Mouse (Mus musculus): Measurements from ENCODE around the gene Lyrm7. TPM values are rescaled to one million over a fixed set of nuclear protein-coding genes. Genes with fewer than 3 reads are reported as not detected.
"Not testable (repeated sequence)": the region's sequence is repeated elsewhere in the genome, so short reads cannot be mapped to it uniquely, and the experiment has no call there.

Lyrm7 gene
- 10 to 100 TPM; 21.2 to 24.5 TPM for total RNA-seq (2021)
- long read RNA-seq, transcript Lyrm7-205 (5 exons, 3,431 nt): major isoform, 12 of 22 reads
- long read RNA-seq, partial matches to known transcripts: 2 of 22 reads
- long read RNA-seq, other reads (novel, unspliced or antisense): 8 of 22 reads

DNA sequence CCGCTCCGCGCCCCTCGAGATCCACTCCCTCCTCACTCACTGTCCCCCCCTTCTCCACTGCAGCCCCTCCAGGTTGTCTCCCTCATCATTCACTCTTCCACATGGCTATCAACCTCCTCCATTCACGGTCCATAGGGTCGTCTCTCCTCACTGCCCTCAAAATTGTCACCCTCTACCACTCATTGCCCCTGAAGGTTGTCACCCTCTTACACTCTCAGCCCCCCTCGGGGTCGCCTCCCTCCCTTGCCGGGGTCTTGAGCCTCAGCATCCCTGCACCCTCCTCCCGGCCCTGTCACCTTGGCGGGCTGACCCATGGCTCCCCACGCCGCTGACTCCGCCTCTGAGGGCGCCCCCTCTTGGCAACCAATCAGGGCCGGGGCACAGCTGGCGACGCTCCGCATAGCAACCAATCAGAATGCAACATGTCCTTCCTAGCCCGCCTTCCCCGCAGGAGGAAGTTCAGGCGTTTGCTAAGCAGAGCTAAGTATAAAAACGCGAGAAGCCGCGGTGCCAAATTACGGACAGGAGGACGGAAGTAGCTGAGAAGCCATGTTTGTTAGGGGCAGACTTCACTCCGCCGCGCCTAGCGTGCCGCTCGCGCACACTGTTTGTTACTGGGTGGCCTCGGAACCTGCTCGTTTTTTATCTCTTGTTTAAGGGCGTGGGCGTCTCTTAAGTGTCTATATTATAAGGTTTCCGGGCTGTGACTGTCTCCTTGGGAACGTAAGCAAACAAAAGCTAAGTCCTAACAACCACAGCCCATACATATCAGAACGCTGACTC, at the start of gene Lyrm7:
TSS of gene Lyrm7 (minus strand) at position 661 of the 783 bp plus-strand sequence.
- DNase-seq (ENCODE audit: low spot score in 2 of 2): peak; percentile 97 to 98

DNA sequence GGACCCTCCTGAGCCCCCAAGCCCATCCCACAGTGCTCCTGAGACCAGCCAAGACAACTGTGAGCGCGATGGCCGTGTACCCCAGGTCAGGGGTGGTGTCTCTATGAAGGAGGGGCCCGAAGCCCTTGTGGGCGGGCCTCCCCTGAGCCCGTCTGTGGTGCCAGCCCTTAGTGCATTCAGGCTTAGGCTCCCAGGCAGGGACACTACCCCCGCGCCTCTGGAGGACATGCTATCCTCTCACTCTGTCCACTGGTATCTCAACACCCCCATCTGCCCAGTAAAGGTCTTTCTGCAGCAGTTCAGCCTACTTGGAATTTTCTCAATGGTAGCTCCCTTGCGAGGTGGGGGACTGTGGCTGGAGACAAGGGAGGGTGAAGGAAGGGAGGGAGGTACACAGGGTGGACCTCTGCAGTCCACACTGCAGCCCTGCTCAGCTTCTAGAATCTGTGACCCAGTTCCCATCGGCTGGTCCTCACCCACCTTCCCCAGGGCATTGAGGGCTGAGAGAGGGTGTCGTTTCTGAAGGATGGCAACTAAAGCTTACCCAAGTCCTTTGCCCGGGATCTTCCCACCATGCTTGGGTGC, 49.5 kb upstream of the Lyrm7 start:
- DNase-seq (ENCODE audit: low spot score in 2 of 2): no peak

DNA sequence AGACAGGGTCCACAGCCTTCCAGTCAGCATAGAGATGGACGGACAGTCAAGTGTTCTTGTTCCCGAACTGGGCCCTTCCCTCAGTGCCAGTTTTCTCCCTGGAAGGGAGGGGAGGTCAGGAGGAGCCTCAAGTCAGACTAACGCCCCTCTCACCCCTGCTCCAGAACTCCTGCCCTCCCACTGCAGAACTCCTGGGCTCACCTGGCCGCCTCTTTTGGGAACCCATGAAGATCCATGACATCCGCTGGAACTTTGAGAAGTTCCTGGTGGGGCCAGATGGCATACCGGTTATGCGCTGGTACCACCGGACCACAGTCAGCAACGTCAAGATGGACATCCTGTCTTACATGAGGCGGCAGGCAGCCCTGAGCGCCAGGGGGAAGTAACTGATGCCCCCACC, 48.6 kb upstream of the Lyrm7 start:
- DNase-seq (ENCODE audit: low spot score in 2 of 2): no peak

DNA sequence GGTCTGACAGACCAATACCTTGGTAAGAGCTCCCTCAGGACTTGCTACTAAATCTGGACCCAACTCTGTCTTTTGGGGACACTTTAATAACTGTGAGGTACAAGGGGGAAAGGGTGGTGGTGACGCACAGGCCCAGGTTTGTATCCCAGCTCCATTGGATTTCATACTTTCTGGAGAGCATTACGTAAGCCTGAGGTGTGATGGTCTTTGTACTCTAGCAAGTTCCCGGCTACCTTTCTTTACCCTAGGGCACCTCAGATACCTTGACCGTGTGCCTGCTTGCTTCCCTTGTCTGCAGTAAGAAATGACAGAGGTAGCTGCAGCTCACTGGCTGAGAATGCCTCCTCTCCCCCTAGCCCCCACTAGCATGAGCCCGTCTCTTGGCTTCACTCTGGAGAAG, 46.5 kb upstream of the Lyrm7 start:
- DNase-seq (ENCODE audit: low spot score in 2 of 2): no peak

DNA sequence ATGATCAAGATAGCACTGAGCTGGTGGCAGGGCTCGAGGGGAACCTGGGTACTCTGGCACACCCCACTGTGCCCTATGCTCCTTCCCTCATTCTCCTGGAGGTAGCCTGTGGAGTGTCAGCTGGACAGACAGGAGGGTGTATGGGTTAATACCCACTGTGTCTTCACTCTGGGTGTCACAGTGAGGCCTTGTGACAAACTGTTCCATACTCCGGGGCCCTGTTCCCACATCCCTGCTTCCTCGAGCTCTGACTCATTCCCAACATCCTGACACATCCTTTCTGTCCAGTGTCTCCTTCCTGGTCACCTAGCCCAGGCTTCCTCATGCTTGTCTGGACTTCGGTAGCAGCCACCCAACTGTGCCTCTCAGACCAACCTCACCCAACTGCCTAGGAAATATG, 45.8 kb upstream of the Lyrm7 start:
- DNase-seq (ENCODE audit: low spot score in 2 of 2): no peak

DNA sequence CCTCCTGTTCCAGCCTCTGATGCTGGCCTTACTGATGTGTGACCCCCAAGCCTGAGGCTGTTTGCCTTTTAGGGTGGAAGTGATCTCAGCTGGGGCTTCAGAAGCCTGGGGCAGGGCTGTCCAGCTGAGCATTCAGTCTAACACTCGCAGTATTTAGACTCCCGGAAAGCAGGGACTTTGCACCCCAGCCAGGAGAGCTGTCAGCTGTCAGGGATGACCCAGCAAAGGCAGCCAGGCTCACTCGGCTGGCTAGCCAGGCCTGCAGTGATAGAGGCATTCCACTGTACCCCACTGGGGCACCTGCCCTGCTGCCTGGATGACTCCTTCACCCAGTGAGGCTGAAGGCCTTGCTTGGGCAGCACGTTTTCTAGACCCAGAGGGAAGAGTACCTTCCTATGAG, 45.2 kb upstream of the Lyrm7 start:
- DNase-seq (ENCODE audit: low spot score in 2 of 2): no peak

DNA sequence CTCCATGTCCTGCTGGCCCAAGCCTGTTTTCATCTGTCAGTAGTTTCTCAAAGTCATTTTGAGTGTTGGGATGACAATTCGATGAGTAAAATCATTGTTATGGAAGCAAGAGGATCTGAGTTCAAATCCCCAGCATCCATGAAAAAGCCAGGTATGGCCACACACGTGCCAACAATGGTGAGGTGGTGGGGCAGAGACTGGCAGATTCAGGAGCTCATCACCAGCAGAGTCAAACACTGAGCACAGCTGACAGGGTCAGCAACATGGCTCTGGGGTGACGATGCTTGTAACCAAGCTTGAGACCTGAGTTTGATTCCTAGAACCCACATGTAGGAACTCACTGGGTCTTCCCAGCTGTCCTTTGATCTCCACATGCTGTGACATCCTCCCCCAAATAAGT, 44.4 kb upstream of the Lyrm7 start:
- no peak for DNase-seq (ENCODE audit: low spot score in 2 of 2)

DNA sequence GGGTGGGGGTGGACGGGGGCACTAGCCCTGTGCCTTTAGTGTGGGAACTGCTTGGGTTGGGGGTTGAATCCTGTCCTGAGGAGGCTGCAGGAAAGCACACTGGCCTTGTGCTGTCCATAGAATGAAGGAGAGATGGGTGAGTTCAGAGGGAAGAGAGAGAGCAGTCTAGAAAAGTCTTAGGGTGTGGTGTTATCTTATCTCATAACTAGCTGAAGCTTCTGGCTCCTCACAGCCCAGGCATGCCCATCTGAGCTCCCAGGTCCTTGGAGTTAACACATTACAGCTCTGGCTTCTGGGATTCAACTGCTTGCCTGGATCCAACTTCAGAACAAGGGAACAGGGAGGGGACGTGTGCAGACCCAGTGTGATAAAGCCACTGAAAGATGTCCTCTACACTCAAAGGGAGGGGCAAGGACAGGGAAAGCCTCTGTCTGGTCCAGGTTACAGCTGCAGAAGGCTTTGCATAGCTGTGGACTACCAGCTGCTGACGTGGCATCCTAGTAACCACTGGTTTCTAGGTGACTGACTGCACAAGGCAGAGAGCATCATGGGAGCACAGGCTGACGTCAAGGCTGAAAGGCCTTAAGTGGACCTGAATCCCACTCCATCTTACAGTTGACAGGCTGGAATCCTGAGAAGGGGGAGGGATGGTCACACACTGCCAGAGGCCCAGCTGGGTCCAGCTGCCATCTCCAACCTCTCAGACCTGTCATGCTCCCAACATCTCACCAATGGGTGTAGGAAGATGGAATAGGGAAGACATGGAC, 43.4 kb upstream of the Lyrm7 start:
- no peak for DNase-seq (ENCODE audit: low spot score in 2 of 2)

DNA sequence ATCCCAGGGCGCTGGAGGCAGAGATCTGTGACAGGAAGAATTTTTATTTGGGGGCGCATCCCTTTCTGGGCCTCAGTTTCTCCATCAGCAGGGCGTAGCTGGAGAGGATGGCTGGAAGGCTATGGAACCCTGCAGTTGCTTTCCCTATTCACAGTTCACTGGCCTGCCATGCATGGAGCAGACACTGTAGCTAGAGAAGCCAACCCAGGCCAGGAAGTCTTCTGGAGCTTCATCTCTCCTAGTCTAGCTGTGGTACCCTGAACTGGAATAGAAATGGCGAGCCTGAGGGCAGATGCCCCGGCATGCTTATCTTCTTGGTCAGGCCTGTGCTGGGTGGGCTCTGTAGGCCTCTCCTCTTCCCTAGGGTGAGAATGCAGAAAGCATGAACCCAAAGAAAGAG, 42.6 kb upstream of the Lyrm7 start:
- no peak for DNase-seq (ENCODE audit: low spot score in 2 of 2)

DNA sequence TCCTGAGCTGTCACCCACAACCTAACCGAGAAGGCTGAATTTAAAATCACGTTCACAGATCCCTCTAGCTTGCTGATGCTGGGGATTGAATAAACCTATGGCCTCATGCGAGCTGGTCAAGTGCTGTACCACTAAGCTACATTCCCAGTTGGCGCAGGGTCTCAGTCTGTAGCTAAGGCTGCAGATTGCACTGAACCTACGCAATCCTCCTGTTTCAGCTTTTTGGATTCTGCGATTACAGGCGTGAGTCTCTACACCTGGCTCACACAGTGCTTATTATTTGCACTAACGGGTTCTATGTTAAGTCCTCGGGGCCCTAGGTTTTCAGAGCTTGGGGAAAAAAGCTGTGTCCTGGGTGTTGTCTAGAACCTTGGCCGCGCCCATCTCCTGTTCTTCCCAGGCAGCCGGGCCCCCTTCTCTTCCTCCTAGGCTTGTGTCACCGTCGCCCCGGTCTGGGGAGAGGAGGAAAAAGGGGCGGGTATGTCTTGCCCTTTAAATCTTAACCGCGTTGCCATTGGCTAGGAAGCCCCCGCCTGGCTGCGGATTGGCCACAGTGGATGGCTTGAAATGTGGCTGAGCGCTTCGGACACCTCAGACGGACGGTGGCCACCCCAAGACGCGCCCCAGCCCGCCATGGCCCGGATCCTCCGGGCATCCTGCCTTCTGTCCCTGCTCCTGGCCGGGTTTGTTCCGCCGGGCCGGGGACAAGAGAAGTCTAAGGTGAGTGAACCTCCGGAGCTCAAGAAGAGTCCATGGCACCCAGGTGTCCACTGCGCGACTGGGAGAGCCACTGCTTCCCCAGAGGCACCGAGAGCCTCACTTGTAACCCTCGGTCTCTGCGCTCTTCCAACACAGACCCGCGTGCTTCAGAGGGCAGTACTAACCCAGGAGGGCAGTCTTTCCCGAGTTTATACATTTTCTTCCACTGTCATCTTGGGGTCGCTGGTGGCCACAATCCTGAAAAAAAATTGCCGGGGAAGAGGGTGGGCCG, 41.9 kb upstream of the Lyrm7 start, which contains the start of gene Gpx3:
TSS of gene Gpx3 (plus strand) at position 121 of the 991 bp plus-strand sequence.
- DNase-seq (ENCODE audit: low spot score in 2 of 2): peak; percentile 47 to 57

DNA sequence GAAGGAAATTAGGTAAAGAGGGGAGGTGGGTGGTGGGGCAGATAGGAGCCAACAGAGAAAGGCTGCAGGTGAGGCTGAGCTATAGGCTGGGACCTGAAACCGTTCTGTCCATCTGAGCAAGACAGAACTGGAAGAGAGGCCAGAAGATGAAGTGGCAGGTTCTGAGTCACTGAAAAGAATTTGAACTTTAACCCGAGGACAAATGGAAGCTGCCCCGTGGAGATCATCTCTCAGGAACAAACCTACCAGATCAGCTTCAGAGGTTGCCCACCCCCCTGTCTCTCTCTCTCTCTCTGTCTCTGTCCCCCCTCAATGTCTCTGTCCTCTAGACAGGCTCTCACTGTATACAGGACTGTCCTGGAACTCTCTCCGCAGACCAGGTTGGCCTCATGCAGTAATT, 38.9 kb upstream of the Lyrm7 start:
- DNase-seq (ENCODE audit: low spot score in 2 of 2): no peak

DNA sequence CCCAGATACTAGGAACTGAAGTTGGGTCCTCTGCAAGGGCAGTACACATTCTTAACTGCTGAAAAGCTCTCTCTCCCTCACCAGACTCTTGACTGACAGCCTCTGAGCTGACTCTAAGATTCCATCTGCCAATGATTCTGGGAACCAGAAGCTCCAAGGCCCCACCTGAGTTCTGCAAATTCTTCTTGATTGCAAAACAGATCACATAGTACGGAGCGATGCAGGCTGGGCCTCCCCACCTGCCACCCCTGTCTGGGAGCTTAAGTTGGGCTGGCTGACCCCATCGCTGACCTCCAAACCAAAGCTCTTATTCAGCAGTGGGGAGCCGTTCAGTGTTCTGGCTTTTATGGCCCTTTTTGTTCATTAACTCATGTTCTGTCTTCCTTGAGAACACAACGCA, 36.8 kb upstream of the Lyrm7 start:
- no peak for DNase-seq (ENCODE audit: low spot score in 2 of 2)

DNA sequence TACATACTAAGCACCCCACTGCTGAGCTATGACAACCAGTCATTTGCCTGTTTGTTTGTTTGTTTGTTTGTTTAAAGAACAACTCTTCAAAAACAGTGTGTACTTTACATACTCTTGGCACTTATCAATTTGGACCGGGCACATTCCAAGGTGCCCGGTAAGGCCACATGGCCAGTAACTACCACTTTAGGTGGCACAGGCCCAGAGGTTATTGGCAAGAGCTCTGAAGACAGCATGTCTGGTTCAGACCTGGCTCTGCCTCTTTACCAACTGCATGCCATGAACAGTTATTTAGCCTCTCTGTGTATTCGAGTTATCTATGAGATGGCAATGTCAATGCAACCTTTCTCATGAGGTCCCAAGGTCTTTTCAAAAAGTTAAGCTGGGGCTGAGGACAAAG, 35.9 kb upstream of the Lyrm7 start:
- not testable (repeated sequence) for DNase-seq (ENCODE audit: low spot score in 2 of 2)

DNA sequence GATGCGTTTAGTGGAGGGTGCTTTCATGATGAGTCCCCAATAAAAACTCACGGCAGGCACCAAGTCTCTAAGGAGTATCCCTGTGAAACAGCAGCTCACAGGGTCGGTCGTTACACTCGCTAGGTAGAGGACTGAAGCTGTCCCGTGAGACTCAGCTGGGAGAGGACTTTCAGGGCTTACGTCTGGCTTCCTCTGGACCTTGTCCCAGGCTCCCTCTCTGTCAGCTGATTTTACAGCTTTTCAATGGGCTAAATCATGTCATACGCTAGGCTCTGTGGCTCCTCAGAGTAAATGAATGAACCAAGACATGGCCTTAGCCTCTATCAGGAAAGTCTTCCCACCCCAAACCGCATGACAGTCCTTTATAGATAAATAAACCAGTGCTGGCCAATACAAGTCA, 33.9 kb upstream of the Lyrm7 start:
- DNase-seq (ENCODE audit: low spot score in 2 of 2): no peak

DNA sequence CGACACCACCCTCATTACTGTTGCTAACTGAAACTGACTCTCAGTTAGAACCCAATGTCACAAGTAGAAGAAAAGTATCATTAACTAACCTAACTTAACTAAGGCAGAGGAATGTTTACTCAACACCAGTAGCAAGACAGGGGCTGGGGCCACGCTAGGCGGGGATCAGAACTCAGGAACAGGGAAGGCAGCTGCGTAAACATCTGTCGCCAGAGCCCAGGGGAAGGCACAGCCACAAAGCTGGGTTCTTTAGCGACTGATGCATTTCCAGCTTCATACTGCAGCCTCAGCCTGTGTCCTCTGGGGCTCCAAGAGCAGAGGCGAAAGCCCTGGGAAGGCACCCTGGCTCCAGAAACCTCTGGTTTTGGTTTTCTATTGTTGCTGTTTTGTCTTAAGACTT, 31.4 kb upstream of the Lyrm7 start:
- no peak for DNase-seq (ENCODE audit: low spot score in 2 of 2)

DNA sequence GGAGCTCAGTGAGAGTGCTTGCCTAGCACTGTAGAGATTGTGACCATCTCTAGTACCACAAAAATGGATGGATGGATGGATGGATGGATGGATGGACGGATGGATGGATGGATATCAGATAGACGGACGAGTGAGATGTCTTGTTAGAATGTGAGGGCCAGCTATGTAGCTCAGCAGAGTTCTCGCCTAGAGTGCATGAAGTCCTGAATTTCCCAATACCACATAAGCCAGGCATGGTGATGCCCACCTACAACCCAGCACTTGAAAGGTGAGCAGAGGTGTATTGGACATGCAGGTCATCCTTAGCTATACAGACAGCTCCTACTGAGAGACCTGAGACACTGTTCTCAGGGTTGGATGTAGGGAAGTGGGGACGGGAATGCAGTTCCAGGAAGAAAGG, 30.6 kb upstream of the Lyrm7 start:
- no peak for DNase-seq (ENCODE audit: low spot score in 2 of 2)

DNA sequence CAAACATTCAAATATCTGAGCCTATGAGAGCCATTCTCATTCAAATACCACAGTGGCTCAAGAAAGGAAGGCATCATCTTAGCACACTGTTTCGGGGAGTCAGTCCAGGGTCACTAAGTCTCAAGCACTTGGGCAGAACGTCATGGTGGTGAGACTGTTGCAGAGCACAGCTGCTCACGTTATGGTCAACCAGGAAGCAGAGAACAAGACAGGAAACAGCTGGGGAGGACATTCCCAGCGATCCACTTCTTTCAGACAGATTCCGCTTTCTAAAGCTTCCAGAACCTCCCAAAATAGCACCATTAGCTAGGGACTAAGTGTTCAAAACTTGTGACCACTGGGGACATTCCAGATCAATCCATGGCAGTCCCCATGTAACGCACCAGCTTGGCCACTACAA, 27.2 kb upstream of the Lyrm7 start:
- no peak for DNase-seq (ENCODE audit: low spot score in 2 of 2)

DNA sequence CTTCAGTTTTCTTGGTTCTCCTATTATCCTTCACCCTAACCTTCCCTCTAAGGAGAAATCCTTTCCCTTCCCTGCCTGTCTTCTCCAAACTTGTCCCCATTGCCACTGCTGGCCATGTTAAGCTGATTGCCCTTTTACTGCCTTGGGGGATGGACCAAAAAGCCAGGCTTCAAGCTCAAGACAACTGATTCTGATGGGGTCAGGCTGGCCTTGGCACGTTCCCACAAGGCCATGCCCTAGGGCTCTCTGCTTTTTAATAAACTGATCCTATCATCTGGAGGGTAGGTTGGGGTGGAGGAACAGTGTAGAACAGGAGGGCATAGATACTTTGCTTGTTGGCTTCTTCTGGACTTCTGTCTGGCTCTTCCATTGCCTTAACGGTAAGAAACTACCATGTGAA, 24.7 kb upstream of the Lyrm7 start:
- DNase-seq (ENCODE audit: low spot score in 2 of 2): no peak

DNA sequence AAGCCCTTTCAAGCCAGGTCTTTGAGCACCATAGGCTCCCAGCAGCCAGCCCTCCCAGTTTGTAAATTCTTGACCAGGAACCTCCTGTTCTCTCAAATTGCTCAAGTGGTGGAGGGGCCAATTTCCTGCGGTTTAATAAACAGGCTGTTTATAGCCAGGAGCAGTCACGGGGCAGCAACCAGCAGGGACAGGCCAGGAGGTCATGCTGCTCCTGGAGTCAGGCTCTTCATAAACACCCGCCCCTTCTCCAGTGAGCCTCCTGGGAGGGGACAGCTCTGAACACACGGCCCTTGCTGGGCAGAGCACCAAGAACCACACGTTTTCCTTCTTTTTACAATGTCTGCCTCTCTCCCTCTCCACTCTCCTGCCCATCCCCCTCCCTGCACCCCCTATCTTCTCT, 24.2 kb upstream of the Lyrm7 start:
- no peak for DNase-seq (ENCODE audit: low spot score in 2 of 2)

DNA sequence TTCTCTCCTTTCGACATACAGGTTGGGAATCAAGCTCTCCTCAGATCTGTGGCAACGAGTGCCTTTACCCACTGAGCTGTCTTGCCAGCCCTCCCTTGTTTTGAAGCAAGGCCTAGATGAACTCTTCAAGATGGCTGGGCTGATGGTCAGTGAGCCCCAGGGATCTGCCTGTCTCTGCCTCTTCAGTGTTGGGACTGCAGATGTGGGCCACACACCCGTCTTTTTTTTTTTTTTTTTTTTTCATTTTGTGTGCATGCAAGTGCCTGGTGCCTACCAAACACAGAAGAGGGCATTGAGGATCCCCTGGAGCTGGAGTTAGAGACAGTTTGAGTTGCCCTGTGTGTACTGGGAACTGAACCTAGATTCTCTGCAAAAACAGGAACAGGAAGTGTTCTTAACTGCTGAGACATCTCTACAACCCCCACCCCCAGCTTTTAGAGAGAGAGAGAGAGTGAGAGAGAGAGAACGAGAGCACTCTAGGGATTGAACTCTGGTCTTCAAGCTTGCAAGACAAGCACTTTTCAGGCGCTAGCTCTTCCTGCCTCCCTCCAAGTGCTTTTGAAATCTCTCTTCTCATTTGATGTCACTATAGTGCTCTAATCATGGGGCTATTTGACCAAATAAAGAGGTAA, 23.6 kb upstream of the Lyrm7 start:
- DNase-seq (ENCODE audit: low spot score in 2 of 2): no peak
